Mouse (Mus musculus) forebrain, embryonic 13.5 days (tissue): ENCODE results near the gene Triap1. TPM values are rescaled to one million over a fixed set of nuclear protein-coding genes. Genes with fewer than 3 reads are reported as not detected.
"Not testable (repeated sequence)": the region's sequence is repeated elsewhere in the genome, so short reads cannot be mapped to it uniquely, and the experiment has no call there.

ENCODE experiments used
- ATAC-seq: fragments of 200-750 bp; cut with Nextera tagmentation; 2 replicates; pipeline ENCODE4 v1.8.0; 2017
- H3K27ac ChIP-seq: fragments of 300-500 bp; sonication (generic); 2 replicates; pipeline ENCODE4 v1.5.1; 2015; ENCODE audit warnings: inconsistent platforms, mild to moderate bottlenecking, moderate library complexity
- H3K27me3 ChIP-seq: fragments of 300-500 bp; sonication (generic); 2 replicates; pipeline ENCODE4 v1.6.1; 2015; ENCODE audit warnings: mild to moderate bottlenecking, inconsistent platforms
- H3K36me3 ChIP-seq: fragments of 300-500 bp; sonication (generic); 2 replicates; pipeline ENCODE4 v1.6.1; 2015; ENCODE audit warnings: mild to moderate bottlenecking, inconsistent platforms; ENCODE audit not compliant: poor library complexity, severe bottlenecking
- H3K4me1 ChIP-seq: fragments of 300-500 bp; sonication (generic); 2 replicates; pipeline ENCODE4 v1.6.1; 2015; ENCODE audit warnings: inconsistent platforms
- H3K4me2 ChIP-seq: fragments of 300-500 bp; sonication (generic); 2 replicates; pipeline ENCODE4 v1.6.1; 2015; ENCODE audit warnings: inconsistent platforms, mild to moderate bottlenecking, moderate library complexity
- H3K4me3 ChIP-seq: fragments of 300-500 bp; sonication (generic); 2 replicates; pipeline ENCODE4 v1.5.1; 2015; ENCODE audit warnings: mild to moderate bottlenecking, inconsistent platforms
- H3K9ac ChIP-seq: fragments of 300-500 bp; sonication (generic); 2 replicates; pipeline ENCODE4 v1.6.1; 2015; ENCODE audit warnings: mild to moderate bottlenecking, inconsistent platforms
- H3K9me3 ChIP-seq: fragments of 300-500 bp; sonication (generic); replicated peaks from 2 replicates; pipeline ENCODE4 v1.6.1; 2016; ENCODE audit warnings: inconsistent platforms
- WGBS: fragments of 180-500 bp; shearing (Covaris S2); methylation state at CpG from one replicate; pipeline ENCODE4 v1.1.7; 2015; 5-methylcytosine and 5-hydroxymethylcytosine counted together
- polyA plus RNA-seq: library from polyadenylated mRNA; unstranded; fragments of >200 nt; fragmentation: Nextera tagmentation; extraction: Ambion mirVana; gene quantifications from 2 replicates; pipeline ENCODE4 v1.2.1, GENCODE M21; 2015

The Triap1 gene
- 58.6 and 64.3 TPM in 2 replicates for polyA plus RNA-seq

DNA sequence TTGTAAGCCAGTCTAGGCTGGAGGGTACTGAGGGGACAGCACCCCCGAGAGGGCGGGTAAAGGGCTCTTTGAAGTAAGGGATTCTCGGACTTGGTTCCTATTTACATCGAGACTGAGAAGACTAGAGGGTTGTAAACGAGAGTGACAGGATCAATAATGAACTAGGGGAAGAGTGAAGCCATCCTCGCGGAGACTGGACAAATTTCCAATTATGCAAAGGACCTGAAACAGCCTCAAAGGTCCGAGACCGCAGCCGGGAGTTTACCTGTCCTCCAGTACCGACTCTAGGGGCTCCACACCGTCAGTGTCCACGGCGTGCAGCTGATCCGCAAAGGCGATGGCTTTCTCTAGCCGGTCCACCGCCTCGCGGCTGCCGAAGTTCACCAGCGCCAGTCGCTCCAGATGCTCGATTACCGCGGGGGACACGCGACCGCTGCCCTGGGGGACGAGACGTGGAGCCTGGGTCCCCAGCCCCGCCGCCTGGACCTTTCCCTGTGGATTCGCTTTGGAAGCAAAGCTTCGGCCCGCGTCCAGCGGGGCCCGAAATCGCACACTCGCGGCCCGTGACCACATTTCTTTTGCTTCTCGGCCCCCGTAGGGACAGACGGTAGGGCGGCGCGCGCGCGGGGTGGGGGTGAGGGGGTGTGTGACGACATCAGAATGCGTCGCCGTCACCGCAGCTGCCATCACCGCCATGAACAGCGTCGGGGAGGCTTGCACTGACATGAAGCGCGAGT is at the start of gene Triap1, which contains the start of gene Gatc:
TSS of gene Triap1 (plus strand) at position 649 of the 737 bp plus-strand sequence.
TSS of gene Gatc (minus strand) at position 602 of the 737 bp plus-strand sequence.
- H3K4me2 ChIP-seq: peak within 1 kb of the TSS; percentile 74
- peaks cover 54% of the 10 kb centered on the region for H3K36me3 ChIP-seq
- H3K9me3 ChIP-seq: no peaks in the 10 kb centered on the region
- H3K9ac ChIP-seq: peak within 1 kb of the TSS; percentile 93
- peak within 1 kb of the TSS; percentile 89 for H3K4me3 ChIP-seq
- H3K4me1 ChIP-seq: peaks cover 25% of the 10 kb centered on the region
- under 1% methylated on average over 61 of the region's 62 CpGs for WGBS
- H3K27ac ChIP-seq: peak within 1 kb of the TSS; percentile 78
- H3K27me3 ChIP-seq: no peaks in the 10 kb centered on the region
- ATAC-seq: peak; percentile 92

DNA sequence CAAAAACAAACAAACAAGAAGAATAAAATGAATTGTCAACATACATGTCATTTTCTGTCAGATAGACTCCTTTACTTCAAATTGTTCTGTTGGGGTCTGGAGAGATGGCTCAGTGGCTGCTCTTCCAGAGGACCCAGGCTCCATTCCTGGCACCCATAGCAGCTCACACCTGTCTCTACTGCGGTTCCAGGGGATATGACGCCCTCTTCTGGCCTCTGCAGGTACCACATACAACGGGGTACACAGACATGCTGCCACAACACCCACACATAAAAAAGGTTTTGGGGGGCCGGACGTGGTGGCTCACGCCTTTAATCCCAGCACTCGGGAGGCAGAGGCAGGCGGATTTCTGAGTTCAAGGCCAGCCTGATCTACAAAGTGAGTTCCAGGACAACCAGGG is 46.9 kb upstream of the Triap1 start:
- H3K27ac ChIP-seq: no peak overlapping the region
- no peak overlapping the region for H3K4me3 ChIP-seq
- peaks cover 20% of the 10 kb centered on the region for H3K4me1 ChIP-seq
- H3K9ac ChIP-seq: no peak overlapping the region
- WGBS: 92% methylated on average over 8 of the region's 8 CpGs
- H3K4me2 ChIP-seq: no peak overlapping the region
- no peaks in the 10 kb centered on the region for H3K27me3 ChIP-seq
- no peaks in the 10 kb centered on the region for H3K9me3 ChIP-seq
- H3K36me3 ChIP-seq: peaks cover 95% of the 10 kb centered on the region
- no peak for ATAC-seq

- H3K9me3 ChIP-seq: no peaks in the 10 kb centered on the region
- H3K4me2 ChIP-seq: no peak overlapping the region
- no peak overlapping the region for H3K4me3 ChIP-seq
- H3K4me1 ChIP-seq: peaks cover 27% of the 10 kb centered on the region
- WGBS: 92% methylated on average over 10 of the region's 10 CpGs
- H3K27ac ChIP-seq: no peak overlapping the region
- H3K36me3 ChIP-seq: peaks cover 76% of the 10 kb centered on the region
- no peak for ATAC-seq
- H3K27me3 ChIP-seq: no peaks in the 10 kb centered on the region
- no peak overlapping the region for H3K9ac ChIP-seq
Measured at GRCm38 (mm10) chr5:115296347-115296746, 44.7 kb upstream of the Triap1 start.

- peak overlapping the region; percentile 83 for H3K4me2 ChIP-seq
- under 1% methylated on average over 46 of the region's 46 CpGs for WGBS
- H3K9me3 ChIP-seq: no peaks in the 10 kb centered on the region
- ATAC-seq: no peak; the same call in none of the 2 replicates
- H3K27ac ChIP-seq: peak overlapping the region; percentile 90
- peak overlapping the region; percentile 62 for H3K4me3 ChIP-seq
- H3K4me1 ChIP-seq: peaks cover 32% of the 10 kb centered on the region
- H3K27me3 ChIP-seq: no peaks in the 10 kb centered on the region
- peak overlapping the region; percentile 82 for H3K9ac ChIP-seq
- H3K36me3 ChIP-seq: peaks cover 41% of the 10 kb centered on the region
Measured at GRCm38 (mm10) chr5:115300035-115300744, 40.8 kb upstream of the Triap1 start.

DNA sequence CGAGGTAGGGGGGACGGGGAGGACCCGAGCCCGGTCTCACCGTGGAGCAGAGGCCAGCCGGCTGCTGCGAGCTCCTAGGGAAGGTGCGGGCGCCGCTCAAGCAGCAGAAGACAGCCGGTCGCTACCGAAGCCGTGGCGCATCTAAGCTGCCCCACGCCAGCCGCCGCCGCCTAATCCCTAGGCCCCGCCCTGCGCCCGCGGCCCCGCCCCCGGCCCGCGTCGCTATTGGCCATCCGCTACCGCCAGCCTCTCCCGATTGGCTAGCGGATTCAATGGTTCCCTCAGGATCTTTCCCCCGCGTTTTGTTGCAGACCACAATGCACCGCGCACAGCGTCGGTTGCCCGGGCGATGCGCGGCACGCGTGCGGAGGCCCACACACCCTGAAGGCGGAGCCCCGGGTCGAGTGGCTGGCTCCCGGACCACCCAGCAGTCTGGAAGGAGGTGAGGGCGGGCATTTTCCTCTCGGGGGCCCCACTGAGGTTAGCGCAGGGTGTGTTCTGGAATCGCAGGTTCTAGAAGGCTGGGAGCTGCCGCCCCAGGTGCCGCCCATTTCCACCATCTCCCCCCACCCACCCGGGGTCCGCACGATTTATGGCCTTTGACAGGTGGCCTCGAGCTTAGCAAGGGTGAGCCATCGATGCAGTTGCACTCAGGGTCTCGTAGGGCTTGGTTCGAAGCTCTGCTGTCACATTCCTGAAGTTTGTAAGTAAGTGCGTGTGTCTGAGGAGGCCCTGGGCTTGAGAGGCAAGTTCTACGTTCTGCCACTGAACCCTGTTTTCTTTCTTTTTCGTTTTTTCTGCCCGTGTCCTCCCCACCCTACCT is 40.0 kb upstream of the Triap1 start, which contains the start of gene Dynll1:
TSS of gene Dynll1 (minus strand) at position 208 of the 823 bp plus-strand sequence.
- H3K27ac ChIP-seq: peak within 1 kb of the TSS; percentile 90
- H3K4me2 ChIP-seq: peak within 1 kb of the TSS; percentile 83
- peak within 1 kb of the TSS; percentile 82 for H3K9ac ChIP-seq
- peaks cover 32% of the 10 kb centered on the region for H3K4me1 ChIP-seq
- H3K36me3 ChIP-seq: peaks cover 33% of the 10 kb centered on the region
- under 1% methylated on average over 54 of the region's 66 CpGs for WGBS
- no peaks in the 10 kb centered on the region for H3K9me3 ChIP-seq
- H3K4me3 ChIP-seq: peak within 1 kb of the TSS; percentile 62
- peak; percentile 98 for ATAC-seq
- H3K27me3 ChIP-seq: no peaks in the 10 kb centered on the region

GRCm38 (mm10) chr5:115301615-115302014 is 39.4 kb upstream of the Triap1 start:
- ATAC-seq: no peak
- H3K4me2 ChIP-seq: peak overlapping the region; percentile 83

DNA sequence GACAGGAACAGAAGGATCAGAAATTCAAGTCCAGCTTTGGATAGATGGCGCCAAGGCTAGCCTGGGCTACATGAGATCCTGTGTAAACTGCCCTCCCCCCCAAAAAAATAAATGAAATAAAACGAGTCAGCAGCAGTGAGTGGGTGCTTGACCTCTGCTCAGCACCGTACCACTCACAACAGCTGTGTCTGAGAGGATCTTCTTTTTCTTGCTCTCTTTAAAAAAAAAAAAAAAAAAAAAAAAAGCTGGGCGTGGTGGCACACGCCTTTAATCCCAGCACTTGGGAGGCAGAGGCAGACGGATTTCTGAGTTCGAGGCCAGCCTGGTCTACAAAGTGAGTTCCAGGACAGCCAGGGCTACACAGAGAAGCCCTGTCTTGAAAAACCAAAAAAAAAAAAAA is 38.8 kb upstream of the Triap1 start:
- not testable (repeated sequence) for H3K27me3 ChIP-seq, H3K9ac ChIP-seq, ATAC-seq, H3K9me3 ChIP-seq, H3K27ac ChIP-seq, H3K4me3 ChIP-seq
- Histone ChIP-seq H3K36me3 (peaks cover 21% of the 10 kb centered on the region), H3K4me2 (peak overlapping the region; percentile 83; the same call in 1 of the 2 replicates), H3K4me1 (peaks cover 28% of the 10 kb centered on the region)
- WGBS: 83% methylated on average over 7 of the region's 7 CpGs

More at GRCm38 (mm10) chr5:115301615-115302014, 39.4 kb upstream of the Triap1 start:
- Histone ChIP-seq H3K4me1 (peaks cover 32% of the 10 kb centered on the region), H3K9me3 (no peaks in the 10 kb centered on the region), H3K9ac (peak overlapping the region; percentile 66), H3K4me3 (peak overlapping the region; percentile 62), H3K27me3 (no peaks in the 10 kb centered on the region), H3K27ac (0 out of 2 replicates have a peak overlapping the region, but pooled peaks have one; percentile 53), H3K36me3 (peaks cover 27% of the 10 kb centered on the region)
- 33% methylated on average over 13 of the region's 13 CpGs for WGBS

DNA sequence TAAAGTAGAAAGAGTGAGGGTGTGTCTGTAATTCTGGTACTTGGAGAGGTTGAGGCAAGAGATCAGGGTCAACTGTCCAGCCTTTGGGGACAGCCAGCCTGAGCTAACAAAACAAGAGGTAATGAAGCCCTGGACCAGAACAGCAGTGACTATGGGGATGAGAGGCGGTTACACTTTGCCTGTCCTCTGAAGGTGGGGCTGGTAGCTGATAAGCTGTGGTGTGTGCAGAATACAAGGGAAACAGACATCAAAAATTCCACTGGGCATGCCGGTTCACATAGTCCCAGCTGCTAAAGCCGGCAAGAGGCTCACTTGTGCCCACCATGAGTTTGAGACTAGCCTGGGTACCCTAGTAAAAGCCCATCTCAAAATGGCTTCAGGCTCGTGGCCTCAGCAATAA is 28.7 kb upstream of the Triap1 start:
- Histone ChIP-seq H3K27ac (no peak overlapping the region), H3K9me3 (no peaks in the 10 kb centered on the region), H3K4me1 (peaks cover 12% of the 10 kb centered on the region), H3K9ac (no peak overlapping the region), H3K27me3 (no peaks in the 10 kb centered on the region), H3K36me3 (no peaks in the 10 kb centered on the region), H3K4me2 (no peak overlapping the region), H3K4me3 (no peak overlapping the region)
- 89% methylated on average over 4 of the region's 4 CpGs for WGBS
- ATAC-seq: no peak

GRCm38 (mm10) chr5:115312816-115313667 is 28.0 kb upstream of the Triap1 start:
- whole genome bisulfite sequencing: 79% methylated on average over 10 of the region's 10 CpGs
- H3K9me3 ChIP-seq: no peaks in the 10 kb centered on the region
- no peak for ATAC-seq

GRCm38 (mm10) chr5:115313668-115313943 is 27.4 kb upstream of the Triap1 start:
- Histone ChIP-seq H3K36me3 (no peaks in the 10 kb centered on the region), H3K4me3 (no peak overlapping the region), H3K9ac (no peak overlapping the region), H3K27ac (no peak overlapping the region), H3K4me2 (no peak overlapping the region), H3K4me1 (peaks cover 25% of the 10 kb centered on the region), H3K27me3 (no peaks in the 10 kb centered on the region), H3K9me3 (no peaks in the 10 kb centered on the region)
- ATAC-seq: no peak
- whole genome bisulfite sequencing: 43% methylated on average over 5 of the region's 5 CpGs

More at GRCm38 (mm10) chr5:115312816-115313667, 28.0 kb upstream of the Triap1 start:
- Histone ChIP-seq H3K4me2 (no peak overlapping the region), H3K36me3 (no peaks in the 10 kb centered on the region), H3K4me3 (no peak overlapping the region), H3K4me1 (peaks cover 19% of the 10 kb centered on the region), H3K27me3 (no peaks in the 10 kb centered on the region), H3K27ac (no peak overlapping the region), H3K9ac (no peak overlapping the region)
